Comparison of ENCODE assay signal across 8 mouse cellular contexts in genomic region chr11:69912716-69913530, GRCm38 (mm10). TPM values are rescaled to one million over a fixed set of nuclear protein-coding genes. Genes with fewer than 3 reads are reported as not detected.
A peak's percentile ranks its signal among the peaks of the same experiment; 100 is the strongest.
DNase-seq lines count a peak whose midpoint lies in the region; ATAC-seq and TF ChIP-seq lines count a peak whose summit lies in the region.

No protein-coding gene starts in this region.

- peaks cover 68% of the 10 kb centered on the region for H3K36me3 ChIP-seq in heart, embryonic 16.5 days (ENCODE audit: control insufficient read depth, insufficient read depth)
- H3K36me3 ChIP-seq in lung, embryonic 14.5 days (ENCODE audit: insufficient read depth), result peaks cover 88% of the 10 kb centered on the region

- peak overlapping the region; percentile 99 for H3K4me2 ChIP-seq in heart, embryonic 16.5 days (ENCODE audit: low read depth, low read length)
- peak overlapping the region; percentile 97 for H3K4me2 ChIP-seq in lung, embryonic 14.5 days

- peaks cover 27% of the 10 kb centered on the region for H3K4me1 ChIP-seq in heart, embryonic 16.5 days (ENCODE audit: control insufficient read depth, insufficient read depth, low read length)
- 0 out of 2 replicates have a peak, but pooled peaks cover 2% of the 10 kb centered on the region for H3K4me1 ChIP-seq in lung, embryonic 14.5 days (ENCODE audit: insufficient read depth)

- ATAC-seq in heart, embryonic 16.5 days (replicated peaks; ENCODE audit: extremely low read depth, insufficient read depth, low FRiP score), result no peak
- peak; percentile 8; the same call in 1 of the 2 replicates for ATAC-seq in lung, embryonic 14.5 days (ENCODE audit: insufficient read depth)

- WGBS in heart, embryonic 16.5 days, result 69% methylated on average over 15 of the region's 15 CpGs
- 65% methylated on average over 15 of the region's 15 CpGs for WGBS in lung, embryonic 14.5 days

- DNase-seq in cerebellum, adult 9-10 months, result peak; percentile 50
- DNase-seq in cerebellum, postnatal 4 days (ENCODE audit: low spot score in 2 of 2), result no peak
- DNase-seq in 3T3-L1 (ENCODE audit: low read depth, low spot score), result peak; percentile 15
- no peak for DNase-seq in lung, embryonic 14.5 days
- no peak for DNase-seq in urinary bladder, postnatal 25 days (ENCODE audit: low spot score)
- DNase-seq in urinary bladder, postnatal 14 days (ENCODE audit: low spot score), result no peak
- no peak for DNase-seq in kidney, adult 18-20 months

- H3K9ac ChIP-seq in heart, embryonic 16.5 days (ENCODE audit: low read length), result peak overlapping the region; percentile 94
- peak overlapping the region; percentile 83 for H3K9ac ChIP-seq in lung, embryonic 14.5 days

- H3K4me3 ChIP-seq in heart, embryonic 16.5 days (ENCODE audit: low read length), result peak overlapping the region; percentile 97
- H3K4me3 ChIP-seq in lung, embryonic 14.5 days (ENCODE audit: low read depth, low read length), result peak overlapping the region; percentile 91

- no peaks in the 10 kb centered on the region for H3K9me3 ChIP-seq in heart, embryonic 16.5 days (replicated peaks; ENCODE audit: control insufficient read depth, low read length)
- H3K9me3 ChIP-seq in lung, embryonic 14.5 days (ENCODE audit: low read depth, low read length), result no peaks in the 10 kb centered on the region

- no peaks in the 10 kb centered on the region for H3K27me3 ChIP-seq in heart, embryonic 16.5 days (ENCODE audit: control insufficient read depth, insufficient read depth, low read length)
- H3K27me3 ChIP-seq in lung, embryonic 14.5 days (ENCODE audit: insufficient read depth, low read length), result no peaks in the 10 kb centered on the region

- no peak for TF ChIP-seq CTCF in lung, embryonic 14.5 days (IDR thresholded peaks at IDR 0.05; ENCODE audit: low read depth)

- H3K27ac ChIP-seq in heart, embryonic 16.5 days (ENCODE audit: low read length), result peak overlapping the region; percentile 91
- H3K27ac ChIP-seq in lung, embryonic 14.5 days (ENCODE audit: low read depth), result 0 out of 2 replicates have a peak overlapping the region, but pooled peaks have one; percentile 90

RNA-seq across cellular contexts. Expression of gene Gps2, which starts 0.8 kb away (rescaled TPM):
- 50.1 and 51.2 TPM in 2 replicates for polyA plus RNA-seq in heart, embryonic 16.5 days (2015; fragmentation: Nextera tagmentation; extraction: Ambion mirVana)
- polyA plus RNA-seq in lung, embryonic 14.5 days (2014; fragmentation: Nextera tagmentation; extraction: Ambion mirVana), result 67.5 and 78.6 TPM in 2 replicates

RNA-seq across cellular contexts. Expression of gene Eif5a, which starts 8.8 kb away (rescaled TPM):
- polyA plus RNA-seq in heart, embryonic 16.5 days (2015; fragmentation: Nextera tagmentation; extraction: Ambion mirVana), result 1,137 and 1,317 TPM in 2 replicates
- 1,945 and 2,006 TPM in 2 replicates for polyA plus RNA-seq in lung, embryonic 14.5 days (2014; fragmentation: Nextera tagmentation; extraction: Ambion mirVana)

RNA-seq across cellular contexts. Expression of gene Neurl4, which starts 12.1 kb away (rescaled TPM):
- 7.4 and 8.7 TPM in 2 replicates for polyA plus RNA-seq in heart, embryonic 16.5 days (2015; fragmentation: Nextera tagmentation; extraction: Ambion mirVana)
- 12.5 and 13.1 TPM in 2 replicates for polyA plus RNA-seq in lung, embryonic 14.5 days (2014; fragmentation: Nextera tagmentation; extraction: Ambion mirVana)

RNA-seq across cellular contexts. Expression of gene 2810408A11Rik, which starts 12.1 kb away (rescaled TPM):
- polyA plus RNA-seq in heart, embryonic 16.5 days (2015; fragmentation: Nextera tagmentation; extraction: Ambion mirVana), result 4.1 and 4.4 TPM in 2 replicates
- 11.3 and 14.1 TPM in 2 replicates for polyA plus RNA-seq in lung, embryonic 14.5 days (2014; fragmentation: Nextera tagmentation; extraction: Ambion mirVana)

RNA-seq across cellular contexts. Expression of gene Acap1, which starts 17.6 kb away (rescaled TPM):
- 10.8 and 19.9 TPM in 2 replicates for polyA plus RNA-seq in heart, embryonic 16.5 days (2015; fragmentation: Nextera tagmentation; extraction: Ambion mirVana)
- 0.38 and 0.83 TPM in 2 replicates for polyA plus RNA-seq in lung, embryonic 14.5 days (2014; fragmentation: Nextera tagmentation; extraction: Ambion mirVana)

Comparison
In these comparisons a context has a peak if more than half of its experiments do, and no peak if none do; other contexts are left out.
1. DNase-seq: peak in cerebellum, adult 9-10 months (single experiment) and 3T3-L1 (single experiment); none in cerebellum, postnatal 4 days (0 of 2), lung, embryonic 14.5 days (single experiment), urinary bladder, postnatal 25 days (single experiment), urinary bladder, postnatal 14 days (single experiment) and kidney, adult 18-20 months (single experiment).